Mouse (Mus musculus) bone marrow, adult 2 months (tissue): ENCODE measurements at regions not wholly inside any gene's neighbourhood (a gene's known extent, or its start where the extent isn't known, plus 50 kb on each side); places are given as distances from the start of the nearest gene placed in this dataset.

Source experiments
- H3K27ac ChIP-seq: fragments of 200-500 bp; 2 replicates; pipeline ENCODE4 v1.5.1; 2012; ENCODE audit warnings: low read depth, mild to moderate bottlenecking, control low read depth, inconsistent platforms, low read length; ENCODE audit not compliant: control insufficient read depth, poor library complexity, insufficient read depth
- H3K4me1 ChIP-seq: fragments of 200-500 bp; 2 replicates; pipeline ENCODE4 v1.6.1; 2011; ENCODE audit warnings: low read length; ENCODE audit not compliant: control insufficient read depth, insufficient read depth
- H3K4me3 ChIP-seq: fragments of 200-500 bp; replicated peaks from 2 replicates; pipeline ENCODE3; 2011; ENCODE audit warnings: mild to moderate bottlenecking, low read depth, low read length, control low read depth; ENCODE audit not compliant: control insufficient read depth
- CTCF ChIP-seq: fragments of 200-500 bp; IDR thresholded peaks from 2 replicates; pipeline ENCODE4 v1.5.1; 2011; ENCODE audit warnings: low read length, control low read depth; ENCODE audit not compliant: control insufficient read depth, insufficient read depth
- POLR2A ChIP-seq: fragments of 200-500 bp; IDR thresholded peaks from 2 replicates; pipeline ENCODE4 v1.6.1; 2011; ENCODE audit warnings: low read depth, mild to moderate bottlenecking, control low read depth, low read length, borderline replicate concordance; ENCODE audit not compliant: control insufficient read depth
- WGBS: fragments of 180-500 bp; shearing (Covaris S2); methylation state at CpG from one replicate; pipeline ENCODE4 v1.1.7; 2018; 5-methylcytosine and 5-hydroxymethylcytosine counted together

DNA sequence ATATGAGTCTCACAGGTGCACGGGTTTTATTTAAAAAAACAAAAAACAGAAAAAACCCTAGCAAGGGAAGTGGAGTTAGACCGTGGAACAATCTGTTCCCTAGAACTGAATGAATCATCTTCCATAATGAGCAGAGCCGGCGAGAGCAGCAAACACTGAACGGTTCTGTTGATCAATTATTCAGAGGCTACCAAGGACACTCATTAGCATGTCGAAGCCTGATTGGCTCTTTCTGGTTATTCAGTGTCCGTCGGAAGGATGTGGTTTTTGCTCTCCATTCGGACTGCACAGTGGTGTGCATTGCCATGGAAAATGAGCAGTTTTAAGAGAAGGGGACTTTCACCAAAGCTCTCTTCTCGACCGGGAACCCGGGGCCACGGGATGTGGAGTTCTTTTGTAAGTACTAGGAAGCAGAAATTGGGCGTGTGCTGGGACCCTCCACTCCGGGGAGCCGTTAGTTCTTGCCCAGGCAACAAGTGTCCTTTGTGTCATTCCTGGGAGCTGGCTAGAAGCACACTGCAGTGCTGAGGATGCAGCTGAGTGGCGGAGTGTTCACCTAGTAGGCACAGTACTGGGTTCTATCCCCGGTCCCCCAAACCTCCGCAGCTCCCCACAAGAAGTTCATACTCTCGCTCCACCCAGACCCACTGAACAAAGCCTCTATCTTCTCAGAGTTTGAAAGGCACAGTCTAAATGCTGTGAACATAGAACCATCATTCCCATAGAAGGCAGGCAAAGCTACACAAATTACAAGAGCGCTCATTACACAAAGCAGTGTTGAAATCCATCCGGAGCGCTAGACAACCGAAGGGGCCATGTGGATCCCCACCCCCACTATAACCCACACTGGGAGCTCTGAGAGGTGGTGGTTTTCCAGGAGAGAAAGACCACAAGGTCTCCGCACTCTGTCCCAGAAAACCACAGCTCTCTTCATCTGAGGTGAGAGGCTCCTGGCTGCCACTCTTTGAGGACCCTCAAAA is 83.9 kb upstream of the Zfp366 start:
- peak overlapping the region; percentile 58 for H3K4me3 ChIP-seq
- peaks cover 3% of the 10 kb centered on the region; the same call in 1 of the 2 replicates for H3K4me1 ChIP-seq
- 21% methylated on average over 25 of the region's 25 CpGs for WGBS
- H3K27ac ChIP-seq, result peak overlapping the region; percentile 57
- TF ChIP-seq CTCF (no peak), POLR2A (no peak)

DNA sequence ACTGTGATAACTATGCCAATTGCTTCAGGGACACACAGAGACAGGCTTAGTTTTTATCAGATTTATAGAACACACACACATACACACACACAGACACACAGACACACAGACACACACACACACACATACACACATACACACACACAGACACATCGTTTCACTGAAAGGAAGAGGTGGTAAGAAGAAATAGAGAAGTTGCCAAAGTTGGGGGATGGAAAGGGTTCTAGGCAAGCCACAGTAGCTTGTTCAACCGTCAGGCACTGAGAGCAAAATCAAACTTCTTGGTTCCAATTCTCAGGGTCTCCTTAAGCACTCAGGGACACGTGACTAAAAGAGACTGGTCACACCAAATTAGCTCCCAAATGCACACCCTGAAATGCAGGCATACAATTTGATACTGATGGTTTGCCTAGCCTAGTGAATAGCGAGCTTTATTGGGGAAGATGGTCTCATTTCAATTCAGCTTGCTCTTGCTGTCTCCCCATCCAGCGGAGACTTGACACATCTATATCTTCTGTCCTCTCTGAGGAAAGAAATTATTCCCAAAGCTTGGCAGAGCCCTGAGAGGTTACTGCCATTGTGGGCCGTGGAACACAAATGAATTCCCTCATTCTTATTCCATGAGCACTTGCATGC is 84.7 kb upstream of the Zfp366 start:
- H3K27ac ChIP-seq, result no peak overlapping the region; the same call in 1 of the 2 replicates
- TF ChIP-seq CTCF, result no peak
- TF ChIP-seq POLR2A, result no peak
- WGBS, result 24% methylated on average over 6 of the region's 6 CpGs
- H3K4me3 ChIP-seq, result no peak overlapping the region
- peaks cover 3% of the 10 kb centered on the region; the same call in 1 of the 2 replicates for H3K4me1 ChIP-seq

DNA sequence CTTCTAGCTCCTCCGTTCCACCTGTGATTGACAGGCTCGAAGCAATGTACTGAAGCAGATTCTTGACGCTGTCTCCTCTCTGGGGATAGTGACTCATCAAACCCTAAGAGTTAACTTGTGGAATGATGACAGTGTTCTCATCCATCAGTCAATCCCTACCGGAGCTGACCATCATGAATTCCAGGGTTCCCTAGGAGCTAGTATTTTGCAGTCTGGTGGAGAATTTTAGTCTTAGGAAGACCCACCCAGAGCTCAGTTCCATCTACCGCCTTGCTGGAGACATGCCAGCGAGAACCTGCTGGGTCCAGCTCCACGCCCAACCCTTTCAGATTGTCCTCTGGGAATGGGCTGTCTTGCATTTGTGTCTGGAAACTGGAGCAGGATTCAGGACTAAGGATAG is 85.4 kb upstream of the Zfp366 start:
- no peak for TF ChIP-seq CTCF
- H3K4me1 ChIP-seq, result peaks cover 3% of the 10 kb centered on the region; the same call in 1 of the 2 replicates
- no peak overlapping the region for H3K27ac ChIP-seq
- 66% methylated on average over 7 of the region's 7 CpGs for WGBS
- no peak overlapping the region for H3K4me3 ChIP-seq

DNA sequence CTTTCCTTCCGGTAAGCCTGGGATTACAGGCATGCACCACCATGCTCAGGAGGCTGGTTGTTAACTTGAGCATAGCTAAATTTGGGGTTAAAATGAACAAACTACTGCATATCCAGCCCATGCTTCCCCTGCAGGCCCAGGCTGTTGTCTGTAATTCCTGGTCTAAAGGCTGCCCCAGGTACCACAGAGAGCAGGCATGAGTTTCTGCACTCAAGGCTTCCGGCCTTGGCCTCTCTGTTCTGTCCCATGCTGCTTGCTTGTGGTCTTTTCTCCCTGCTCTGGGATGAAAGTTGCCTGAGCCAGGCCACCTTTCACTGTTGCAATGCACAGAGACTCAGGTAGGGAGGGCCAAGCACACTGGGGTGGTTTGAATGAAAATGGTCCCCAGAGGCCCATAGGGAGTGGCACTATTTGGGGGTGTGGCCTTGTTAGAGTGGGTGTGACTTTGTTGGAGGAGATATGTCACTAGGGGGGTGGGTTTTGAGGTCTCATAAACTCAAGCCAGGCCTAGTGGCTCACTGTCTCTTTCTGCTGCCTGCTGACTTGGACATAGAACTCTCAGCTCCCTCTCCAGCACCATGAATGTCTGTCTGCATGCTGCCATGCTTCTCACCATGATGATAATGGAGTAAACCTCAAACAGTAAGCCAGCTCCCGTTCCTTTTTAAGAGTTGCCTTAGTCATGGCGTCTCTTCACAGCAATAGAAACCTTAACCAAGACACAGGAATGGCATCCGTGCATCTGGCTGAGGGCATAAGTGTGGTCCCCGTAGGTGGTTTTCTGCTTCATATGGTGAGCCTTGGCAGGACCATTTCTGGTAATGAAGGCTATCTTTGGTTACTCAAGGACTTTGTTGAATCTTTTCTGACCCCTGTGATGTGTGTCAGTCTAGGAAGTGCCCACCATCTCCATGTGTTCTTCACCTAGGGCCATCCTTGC is 86.7 kb upstream of the Zfp366 start:
- Histone ChIP-seq H3K4me1 (peaks cover 3% of the 10 kb centered on the region; the same call in 1 of the 2 replicates), H3K27ac (no peak overlapping the region), H3K4me3 (no peak overlapping the region)
- 86% methylated on average over 6 of the region's 6 CpGs for WGBS
- no peak for TF ChIP-seq POLR2A
- no peak for TF ChIP-seq CTCF

DNA sequence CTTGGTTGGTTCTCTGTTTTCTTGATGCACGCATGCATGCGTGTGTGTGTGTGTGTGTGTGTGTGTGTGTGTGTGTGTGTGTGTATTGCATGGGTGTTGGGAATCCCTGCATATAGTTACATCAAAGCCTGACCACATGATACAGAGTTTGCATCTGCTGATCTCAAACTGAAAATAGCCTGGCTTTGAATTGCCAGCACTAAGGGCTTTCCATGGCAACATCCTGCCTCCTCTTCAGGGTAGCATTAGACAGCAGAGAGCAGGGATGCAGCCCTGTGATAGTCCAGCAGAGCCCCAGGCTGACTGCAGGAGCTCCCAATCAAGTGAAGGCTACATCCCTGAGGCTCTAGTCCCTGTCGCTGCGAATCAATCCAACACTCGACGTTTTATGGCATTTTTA is 87.8 kb upstream of the Zfp366 start:
- 92% methylated on average over 6 of the region's 6 CpGs for WGBS
- H3K4me1 ChIP-seq, result peaks cover 3% of the 10 kb centered on the region; the same call in 1 of the 2 replicates
- no peak for TF ChIP-seq POLR2A

DNA sequence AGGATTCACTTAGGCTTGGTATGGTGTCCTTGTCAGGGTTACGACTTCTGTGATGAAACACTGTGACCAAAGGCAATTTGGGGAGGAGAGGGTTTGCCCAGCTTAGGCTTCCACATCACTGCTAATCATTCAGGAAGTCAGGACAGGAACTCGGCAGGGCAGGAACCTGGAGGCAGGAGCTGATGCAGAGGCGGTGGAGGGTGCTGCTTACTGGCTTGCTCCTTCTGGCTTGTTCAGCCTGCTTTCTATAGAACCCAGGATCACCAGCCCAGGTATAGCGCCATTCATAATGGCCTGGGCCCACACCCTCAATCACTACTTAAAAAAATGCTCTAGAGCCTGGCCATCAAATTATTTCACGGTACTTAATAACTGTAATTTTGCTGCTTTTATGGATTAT is 89.6 kb upstream of the Zfp366 start:
- peaks cover 3% of the 10 kb centered on the region; the same call in 1 of the 2 replicates for H3K4me1 ChIP-seq
- 73% methylated on average over 5 of the region's 5 CpGs for WGBS
- no peak overlapping the region for H3K27ac ChIP-seq
- TF ChIP-seq POLR2A (no peak), CTCF (no peak)
- H3K4me3 ChIP-seq, result no peak overlapping the region

More for the DNA sequence above, 87.8 kb upstream of the Zfp366 start:
- Histone ChIP-seq H3K4me3 (no peak overlapping the region), H3K27ac (no peak overlapping the region)

DNA sequence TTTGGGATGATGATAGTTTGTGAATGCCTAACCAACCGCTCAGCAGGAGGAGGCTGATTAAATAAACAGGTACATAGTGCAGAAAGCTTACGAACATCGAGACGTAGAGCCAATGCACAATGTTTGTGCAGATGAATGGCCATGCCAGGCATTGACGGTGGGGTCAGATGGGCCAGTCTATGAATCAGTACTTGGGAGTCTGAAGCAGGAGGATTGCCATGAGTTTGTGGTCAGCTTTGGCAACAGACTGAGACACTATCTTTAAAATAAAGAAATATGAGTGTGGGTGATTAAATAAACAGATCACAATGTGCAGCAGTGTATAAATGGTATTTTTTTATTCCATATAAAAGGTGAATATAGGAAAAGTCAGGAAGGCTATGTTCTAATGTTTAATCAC is 90.4 kb upstream of the Zfp366 start:
- no peak overlapping the region for H3K27ac ChIP-seq
- no peak overlapping the region for H3K4me3 ChIP-seq
- TF ChIP-seq CTCF (no peak), POLR2A (no peak)
- 89% methylated on average over 5 of the region's 5 CpGs for WGBS
- H3K4me1 ChIP-seq, result no peaks in the 10 kb centered on the region; the same call in 1 of the 2 replicates
